Mouse (Mus musculus): ENCODE data around the gene C730034F03Rik. TPM values are rescaled to one million over a fixed set of nuclear protein-coding genes. Genes with fewer than 3 reads are reported as not detected.

The C730034F03Rik gene
- 0.61 TPM for polyA plus RNA-seq (2014; fragmentation: Illumina TruSeq; extraction: RNeasy Lipid Tissue Mini Kit (QIAGEN cat#74804); ENCODE audit: low read depth, low replicate concordance)

DNA sequence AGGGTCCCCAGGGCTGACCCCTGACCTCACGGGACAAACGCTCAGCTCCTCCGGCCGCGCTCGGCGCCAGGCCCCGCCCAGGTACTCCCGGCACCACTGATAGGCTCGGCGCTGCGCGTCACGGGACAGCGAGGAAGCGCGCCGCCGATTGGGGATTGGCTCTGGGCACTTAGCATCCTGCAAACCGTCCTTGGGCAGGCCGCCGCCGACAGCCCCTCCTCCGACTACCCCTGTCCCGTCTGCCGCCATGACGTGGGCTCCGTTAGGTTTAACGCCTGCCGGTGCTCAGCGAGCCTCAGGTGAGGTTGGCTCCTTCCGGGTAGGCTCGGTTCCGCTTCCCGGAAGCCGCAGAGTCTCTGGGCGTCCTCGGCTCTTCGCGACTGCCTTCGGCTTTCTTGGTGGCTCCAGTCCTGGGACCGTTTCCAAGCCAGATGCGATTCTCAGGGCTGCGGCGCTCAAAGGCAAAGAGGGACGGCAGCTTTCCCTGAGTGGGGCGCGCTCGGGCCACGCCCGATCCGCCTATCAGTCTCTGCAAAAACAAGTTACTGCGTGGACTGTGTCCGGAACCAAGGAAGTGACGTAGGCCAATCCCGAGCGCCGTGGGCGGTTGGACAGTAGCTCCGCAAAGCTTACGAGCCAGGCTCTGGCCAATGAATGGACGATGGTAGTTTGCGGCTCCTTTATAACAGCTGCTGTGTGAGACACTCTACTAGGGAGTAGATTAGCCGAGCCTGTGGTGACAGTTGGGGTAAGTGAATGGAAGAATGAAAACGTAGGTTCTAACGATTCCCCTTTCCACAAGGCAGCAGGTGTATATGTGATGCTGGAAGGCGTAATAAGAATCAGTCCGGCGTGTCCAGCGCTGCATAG, at the start of gene C730034F03Rik, which contains the start of the genes Gm44502 and Chkb:
Gene C730034F03Rik (plus strand): TSS at position 238 of the 870 bp plus-strand sequence.
Gene Gm44502 (minus strand): TSS at position 345 of the 870 bp plus-strand sequence.
Gene Chkb (minus strand): TSS at position 557 of the 870 bp plus-strand sequence.

DNA sequence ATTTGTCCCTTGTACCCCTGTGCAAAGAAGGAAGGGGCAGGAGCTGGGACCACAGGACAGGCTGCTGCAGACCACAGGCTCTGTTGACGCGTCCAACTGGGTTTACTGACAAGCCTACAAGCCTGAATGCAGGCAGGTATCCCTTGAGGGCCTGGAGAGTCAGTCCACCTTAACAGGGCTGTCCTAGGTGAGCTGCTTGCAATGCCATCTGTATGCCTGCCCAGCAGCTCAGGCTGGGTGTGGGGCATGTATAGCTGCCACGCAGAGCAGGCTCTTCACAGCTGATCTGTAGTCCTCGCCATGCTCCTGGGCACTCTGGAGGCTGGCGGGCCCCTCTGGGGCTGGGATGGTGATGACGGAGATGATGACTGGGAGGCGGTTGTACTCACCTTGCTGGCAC, 44.8 kb upstream of the C730034F03Rik start, which contains the start of gene Klhdc7b:
Gene Klhdc7b (plus strand): TSS at position 301 of the 400 bp plus-strand sequence.

GRCm38 (mm10) chr15:89410118-89410517, 19.3 kb upstream of the C730034F03Rik start, which contains the start of gene Syce3:
Syce3 (minus strand) TSS chr15:89410503.

GRCm38 (mm10) chr15:89425711-89426121, 3.7 kb upstream of the C730034F03Rik start, which contains the start of gene Cpt1b:
Cpt1b (minus strand) TSS chr15:89425863.

GRCm38 (mm10) chr15:89453865-89454478, 24.6 kb downstream of the C730034F03Rik start, which contains the start of gene Mapk8ip2:
Mapk8ip2 (plus strand) TSS chr15:89453913.

GRCm38 (mm10) chr15:89477091-89477491, 47.7 kb downstream of the C730034F03Rik start, which contains the start of gene Arsa:
Arsa (minus strand) TSS chr15:89477425.

Other genes starting within 250 kb of the C730034F03Rik start
- 6.3 TPM for gene Plxnb2, start 248.8 kb upstream of the C730034F03Rik start, polyA plus RNA-seq (2014; fragmentation: Illumina TruSeq; extraction: RNeasy Lipid Tissue Mini Kit (QIAGEN cat#74804); ENCODE audit: low read depth, low replicate concordance)
- gene Dennd6b, start 233.1 kb upstream of the C730034F03Rik start, polyA plus RNA-seq (2014; fragmentation: Illumina TruSeq; extraction: RNeasy Lipid Tissue Mini Kit (QIAGEN cat#74804); ENCODE audit: low read depth, low replicate concordance): 0.12 TPM
- 8.4 TPM for gene Ppp6r2, start 218.0 kb upstream of the C730034F03Rik start, polyA plus RNA-seq (2014; fragmentation: Illumina TruSeq; extraction: RNeasy Lipid Tissue Mini Kit (QIAGEN cat#74804); ENCODE audit: low read depth, low replicate concordance)
- gene Sbf1, start 114.3 kb upstream of the C730034F03Rik start, polyA plus RNA-seq (2014; fragmentation: Illumina TruSeq; extraction: RNeasy Lipid Tissue Mini Kit (QIAGEN cat#74804); ENCODE audit: low read depth, low replicate concordance): 1.9 TPM
- gene Adm2, start 106.9 kb upstream of the C730034F03Rik start, polyA plus RNA-seq (2014; fragmentation: Illumina TruSeq; extraction: RNeasy Lipid Tissue Mini Kit (QIAGEN cat#74804); ENCODE audit: low read depth, low replicate concordance): not detected
- 255 TPM for gene Miox, start 95.2 kb upstream of the C730034F03Rik start, polyA plus RNA-seq (2014; fragmentation: Illumina TruSeq; extraction: RNeasy Lipid Tissue Mini Kit (QIAGEN cat#74804); ENCODE audit: low read depth, low replicate concordance)
- 0.93 TPM for gene Lmf2, start 73.9 kb upstream of the C730034F03Rik start, polyA plus RNA-seq (2014; fragmentation: Illumina TruSeq; extraction: RNeasy Lipid Tissue Mini Kit (QIAGEN cat#74804); ENCODE audit: low read depth, low replicate concordance)
- 9.6 TPM for gene Ncaph2, start 73.9 kb upstream of the C730034F03Rik start, polyA plus RNA-seq (2014; fragmentation: Illumina TruSeq; extraction: RNeasy Lipid Tissue Mini Kit (QIAGEN cat#74804); ENCODE audit: low read depth, low replicate concordance)
- 1.4 TPM for gene Sco2, start 55.7 kb upstream of the C730034F03Rik start, polyA plus RNA-seq (2014; fragmentation: Illumina TruSeq; extraction: RNeasy Lipid Tissue Mini Kit (QIAGEN cat#74804); ENCODE audit: low read depth, low replicate concordance)
- gene Tymp, start 52.5 kb upstream of the C730034F03Rik start, polyA plus RNA-seq (2014; fragmentation: Illumina TruSeq; extraction: RNeasy Lipid Tissue Mini Kit (QIAGEN cat#74804); ENCODE audit: low read depth, low replicate concordance): not detected
- not detected for gene Odf3b, start 50.3 kb upstream of the C730034F03Rik start, polyA plus RNA-seq (2014; fragmentation: Illumina TruSeq; extraction: RNeasy Lipid Tissue Mini Kit (QIAGEN cat#74804); ENCODE audit: low read depth, low replicate concordance)
- gene Klhdc7b, start 44.7 kb upstream of the C730034F03Rik start, polyA plus RNA-seq (2014; fragmentation: Illumina TruSeq; extraction: RNeasy Lipid Tissue Mini Kit (QIAGEN cat#74804); ENCODE audit: low read depth, low replicate concordance): not detected
- not detected for gene Syce3, start 19.1 kb upstream of the C730034F03Rik start, polyA plus RNA-seq (2014; fragmentation: Illumina TruSeq; extraction: RNeasy Lipid Tissue Mini Kit (QIAGEN cat#74804); ENCODE audit: low read depth, low replicate concordance)
- gene Cpt1b, start 3.7 kb upstream of the C730034F03Rik start, polyA plus RNA-seq (2014; fragmentation: Illumina TruSeq; extraction: RNeasy Lipid Tissue Mini Kit (QIAGEN cat#74804); ENCODE audit: low read depth, low replicate concordance): 1.7 TPM
- gene Gm44502, start 107 bp downstream of the C730034F03Rik start, polyA plus RNA-seq (2014; fragmentation: Illumina TruSeq; extraction: RNeasy Lipid Tissue Mini Kit (QIAGEN cat#74804); ENCODE audit: low read depth, low replicate concordance): not detected
- gene Chkb, start 319 bp downstream of the C730034F03Rik start, polyA plus RNA-seq (2014; fragmentation: Illumina TruSeq; extraction: RNeasy Lipid Tissue Mini Kit (QIAGEN cat#74804); ENCODE audit: low read depth, low replicate concordance): 27.7 TPM
- 0.08 TPM for gene Mapk8ip2, start 24.3 kb downstream of the C730034F03Rik start, polyA plus RNA-seq (2014; fragmentation: Illumina TruSeq; extraction: RNeasy Lipid Tissue Mini Kit (QIAGEN cat#74804); ENCODE audit: low read depth, low replicate concordance)
- 2.9 TPM for gene Arsa, start 47.8 kb downstream of the C730034F03Rik start, polyA plus RNA-seq (2014; fragmentation: Illumina TruSeq; extraction: RNeasy Lipid Tissue Mini Kit (QIAGEN cat#74804); ENCODE audit: low read depth, low replicate concordance)
- 0.36 TPM for gene Shank3, start 70.0 kb downstream of the C730034F03Rik start, polyA plus RNA-seq (2014; fragmentation: Illumina TruSeq; extraction: RNeasy Lipid Tissue Mini Kit (QIAGEN cat#74804); ENCODE audit: low read depth, low replicate concordance)
- gene Acr, start 138.7 kb downstream of the C730034F03Rik start, polyA plus RNA-seq (2014; fragmentation: Illumina TruSeq; extraction: RNeasy Lipid Tissue Mini Kit (QIAGEN cat#74804); ENCODE audit: low read depth, low replicate concordance): not detected
- gene Rabl2, start 162.3 kb downstream of the C730034F03Rik start, polyA plus RNA-seq (2014; fragmentation: Illumina TruSeq; extraction: RNeasy Lipid Tissue Mini Kit (QIAGEN cat#74804); ENCODE audit: low read depth, low replicate concordance): 10.5 TPM